Mouse (Mus musculus) inflammation-experienced regulatory T-cells, adult 16 weeks (primary cell): ENCODE results near the gene Vmn1r9. TPM values are rescaled to one million over a fixed set of nuclear protein-coding genes. Genes with fewer than 3 reads are reported as not detected.

Experiments used
- polyA plus RNA-seq: library from polyadenylated mRNA; unstranded; fragments of 100-300 nt; shearing (Covaris generic); gene quantifications from one replicate; pipeline ENCODE4 v1.2.1, GENCODE M21; 2017

Vmn1r9 gene
- not detected for polyA plus RNA-seq

DNA sequence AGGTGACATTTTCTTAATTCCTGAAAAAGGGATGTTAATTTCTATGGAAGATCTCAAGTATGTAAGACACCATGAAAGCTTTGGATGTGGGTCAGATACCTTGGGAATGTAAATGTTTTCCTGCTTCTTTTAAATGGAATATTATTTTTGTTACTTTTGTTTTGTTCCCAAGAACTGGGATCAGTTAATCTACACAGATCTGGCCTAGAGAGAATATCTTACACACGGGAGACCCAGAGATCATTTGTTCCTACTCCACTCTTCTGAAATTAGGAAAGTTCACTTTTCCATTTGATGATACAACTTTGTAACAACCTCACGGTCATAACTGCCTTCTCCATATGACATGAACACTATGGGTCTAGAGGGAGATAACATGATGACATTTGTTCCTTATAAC, at the start of gene Vmn1r9:
Vmn1r9 (plus strand) TSS at position 301 of the 400 bp plus-strand sequence.

DNA sequence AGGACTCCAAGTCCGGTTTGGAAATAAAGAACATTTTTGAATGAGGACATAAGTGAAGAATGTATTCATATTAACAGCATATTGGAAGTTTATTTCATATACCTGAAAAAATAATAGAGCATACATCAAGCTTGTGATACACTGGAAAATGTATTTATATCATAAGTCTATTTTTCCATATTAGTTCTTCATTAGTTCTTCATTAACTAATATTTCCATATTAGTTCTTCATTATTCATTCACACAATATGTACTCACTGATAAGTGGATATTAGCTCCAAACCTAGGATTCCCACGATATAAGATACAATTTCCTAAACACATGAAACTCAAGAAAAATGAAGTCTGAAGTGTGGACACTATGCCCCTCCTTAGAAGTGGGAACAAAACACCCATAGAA, 41.4 kb upstream of the Vmn1r9 start, which contains the start of gene Vmn1r7:
Vmn1r7 (minus strand) TSS at position 101 of the 400 bp plus-strand sequence.

DNA sequence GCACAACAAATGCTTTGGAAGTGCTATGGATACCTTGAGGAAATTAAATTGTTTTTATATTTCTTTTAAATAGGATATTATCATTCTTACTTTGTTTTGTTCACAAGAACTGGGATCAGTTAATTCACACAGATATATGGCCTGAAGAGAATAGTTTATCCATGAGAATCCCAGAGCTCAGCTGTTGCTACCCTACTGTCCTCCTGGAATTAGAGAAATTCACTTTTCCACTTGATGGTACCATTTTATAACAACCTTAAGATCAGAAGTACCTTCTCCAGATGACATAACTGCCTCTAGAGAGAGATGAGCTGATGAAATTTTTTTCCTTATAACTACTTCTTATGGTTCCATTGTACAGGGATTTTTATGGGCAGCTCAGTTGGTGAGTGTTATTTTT, 34.6 kb upstream of the Vmn1r9 start, which contains the start of gene Vmn1r8:
Vmn1r8 (plus strand) TSS at position 301 of the 400 bp plus-strand sequence.

DNA sequence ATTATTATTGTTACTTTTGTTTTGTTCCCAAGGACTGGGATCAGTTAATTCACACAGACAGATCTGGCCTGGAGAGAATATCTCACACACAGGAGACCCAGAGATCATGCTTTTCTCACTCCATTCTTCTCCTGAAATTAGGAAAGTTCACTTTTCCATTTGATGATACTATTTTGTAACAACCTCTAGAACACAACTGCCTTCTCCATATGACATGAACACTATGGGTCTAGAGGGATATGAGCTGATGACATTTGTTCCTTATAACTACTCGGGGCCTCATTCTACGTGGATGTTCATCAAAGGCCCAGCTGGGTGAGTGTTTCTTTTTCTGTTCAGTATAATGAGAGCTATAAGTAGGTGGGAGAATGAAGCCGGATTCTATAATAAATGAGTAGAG, 42.6 kb downstream of the Vmn1r9 start, which contains the start of gene Vmn1r10:
Vmn1r10 (plus strand) TSS at position 301 of the 400 bp plus-strand sequence.

Other genes with a start within 250 kb of the Vmn1r9 start
- gene Fkbp9, start 234.7 kb upstream of the Vmn1r9 start, polyA plus RNA-seq: not detected
- gene Nt5c3, start 142.9 kb upstream of the Vmn1r9 start, polyA plus RNA-seq: 55.5 TPM
- gene Vmn1r4, start 142.8 kb upstream of the Vmn1r9 start, polyA plus RNA-seq: 0.24 TPM
- not detected for gene Vmn1r5, start 96.5 kb upstream of the Vmn1r9 start, polyA plus RNA-seq
- gene Vmn1r6, start 69.5 kb upstream of the Vmn1r9 start, polyA plus RNA-seq: not detected
- not detected for gene Vmn1r7, start 41.5 kb upstream of the Vmn1r9 start, polyA plus RNA-seq
- gene Vmn1r8, start 34.5 kb upstream of the Vmn1r9 start, polyA plus RNA-seq: not detected
- gene Vmn1r10, start 42.7 kb downstream of the Vmn1r9 start, polyA plus RNA-seq: not detected
- gene Vmn1r11, start 66.7 kb downstream of the Vmn1r9 start, polyA plus RNA-seq: not detected
- not detected for gene Vmn1r12, start 90.1 kb downstream of the Vmn1r9 start, polyA plus RNA-seq
- gene Vmn1r13, start 136.5 kb downstream of the Vmn1r9 start, polyA plus RNA-seq: 0.21 TPM
- gene Vmn1r14, start 164.9 kb downstream of the Vmn1r9 start, polyA plus RNA-seq: not detected
- not detected for gene Vmn1r15, start 191.2 kb downstream of the Vmn1r9 start, polyA plus RNA-seq